Mouse (Mus musculus): ENCODE data around the gene Myh14.
A peak's percentile ranks its signal among the peaks of the same experiment; 100 is the strongest.

Myh14 gene

DNA sequence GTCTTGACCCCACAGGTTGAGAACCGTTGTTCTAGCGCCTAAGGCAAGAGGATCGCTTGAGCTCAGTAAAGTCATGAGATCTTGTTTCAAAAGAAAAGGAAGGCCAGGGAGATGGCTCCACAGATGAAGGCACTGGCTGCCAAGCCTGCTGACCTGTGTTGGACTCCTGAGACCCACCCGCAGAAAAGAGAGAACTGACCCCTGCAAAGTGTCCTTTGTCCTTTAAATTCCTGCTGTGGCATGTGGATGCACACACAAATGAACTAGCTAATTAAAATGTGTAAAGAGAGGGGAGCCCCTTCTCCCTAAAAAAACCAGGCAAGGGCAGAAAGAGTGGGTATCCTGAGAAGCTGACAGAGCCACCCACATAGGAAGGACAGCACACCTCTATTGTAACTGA lies 98.8 kb downstream of the Myh14 start:
- no peak for DNase-seq

GRCm38 (mm10) chr7:44570989-44571388 lies 99.7 kb downstream of the Myh14 start:
- DNase-seq: no peak

GRCm38 (mm10) chr7:44568803-44569202 lies 101.8 kb downstream of the Myh14 start:
- no peak for DNase-seq

DNA sequence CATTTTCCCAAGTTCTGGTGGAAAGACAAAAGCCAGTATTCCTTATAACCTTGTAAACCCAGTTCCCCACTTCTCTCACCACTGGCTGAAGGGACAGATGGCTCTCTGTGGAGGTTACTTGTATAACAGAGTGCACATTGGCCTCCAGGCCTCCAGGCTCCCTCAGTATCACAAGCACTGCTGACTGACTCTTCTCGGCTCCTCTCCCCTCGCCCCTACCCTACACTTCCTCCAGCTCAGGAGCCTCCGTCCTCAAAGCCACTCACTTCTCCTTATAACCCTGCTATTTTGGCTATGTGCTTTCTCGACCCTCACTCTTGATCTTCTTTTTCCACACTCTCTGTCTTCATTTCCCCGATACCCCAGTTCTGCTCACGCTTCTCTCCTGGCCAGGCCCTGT lies 105.2 kb downstream of the Myh14 start:
- no peak for DNase-seq

DNA sequence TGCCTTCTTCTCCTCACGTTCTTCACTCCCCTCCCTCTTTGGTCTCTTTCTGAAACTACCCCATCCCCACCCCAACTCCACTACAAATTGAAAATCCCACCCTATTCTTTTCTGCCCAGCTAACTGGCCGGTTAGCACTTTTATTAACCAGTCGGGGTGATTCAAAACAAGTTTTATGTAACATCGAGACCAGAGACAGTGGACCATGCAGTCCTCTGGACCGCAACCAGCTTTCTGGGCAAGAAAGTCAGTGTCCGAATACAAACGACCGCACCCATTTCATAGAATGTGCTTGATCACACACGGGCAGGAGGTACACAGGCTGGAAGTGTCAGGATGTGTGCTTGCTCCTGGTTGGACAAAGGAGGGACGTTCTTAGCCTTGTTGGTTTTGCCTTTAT lies 106.2 kb downstream of the Myh14 start:
- no peak for DNase-seq

DNA sequence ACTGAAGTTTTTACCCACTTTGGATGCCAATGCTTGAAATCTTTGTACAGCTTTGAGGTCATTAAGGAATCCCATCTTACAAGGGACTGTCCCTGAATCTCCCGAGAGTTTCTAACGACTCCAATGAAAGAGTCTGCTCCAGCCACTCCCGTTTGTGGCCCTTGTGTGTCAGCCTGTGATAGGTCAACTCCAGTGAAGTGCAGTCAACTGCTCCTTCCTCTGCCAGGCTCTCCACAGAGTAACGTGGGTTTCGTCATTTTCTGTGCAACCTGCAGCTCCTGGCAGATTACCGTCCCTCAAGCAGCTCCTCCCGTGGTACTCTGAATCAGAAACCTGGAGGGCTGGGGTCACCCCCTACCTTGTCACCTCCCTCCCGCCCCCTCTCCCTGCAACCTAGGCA lies 107.4 kb downstream of the Myh14 start:
- DNase-seq: no peak

GRCm38 (mm10) chr7:44560435-44561400 lies 109.9 kb downstream of the Myh14 start:
- peak; percentile 75 for DNase-seq

- no peak for DNase-seq
These were observed 113.0 kb downstream of the Myh14 start for GRCm38 (mm10) chr7:44557629-44558028.

Measured in cerebellum, adult 11 months (tissue).